ENCODE assay signal across 8 mouse cellular contexts in the genomic region with DNA sequence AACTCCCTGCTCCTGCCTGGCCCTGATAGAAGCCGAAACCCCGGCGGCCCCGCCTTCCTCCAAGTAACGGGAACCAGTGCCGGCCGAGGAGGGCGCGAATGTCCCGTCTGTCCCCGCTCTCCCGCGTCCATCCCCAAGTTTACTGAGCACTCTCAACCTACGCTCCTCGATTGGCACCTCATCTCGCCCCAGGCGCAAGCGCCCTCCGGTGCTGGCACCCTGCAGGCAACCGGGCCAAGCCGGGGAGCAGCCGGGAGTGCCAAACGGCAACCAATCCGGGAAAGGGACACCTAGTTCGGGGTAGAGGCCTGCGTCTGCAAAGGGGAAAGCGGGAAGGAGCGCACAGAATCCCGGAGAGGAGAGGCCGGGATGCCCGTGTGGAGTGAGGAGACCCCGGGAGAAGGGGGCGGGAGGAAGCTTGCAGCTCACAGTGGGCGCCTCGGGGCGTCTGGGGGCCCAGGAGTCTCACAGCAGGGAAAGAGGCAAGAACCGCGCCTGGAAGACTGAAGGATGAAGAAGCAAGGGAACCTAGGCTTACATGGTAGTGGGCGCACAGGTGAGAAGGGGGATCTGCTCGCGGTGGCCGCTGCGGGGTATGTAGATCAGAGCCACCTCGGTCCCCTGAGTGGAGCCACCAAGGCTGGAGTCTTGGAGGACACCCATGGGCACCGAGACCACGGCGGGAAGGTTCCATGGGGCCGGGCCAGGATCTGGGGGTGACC. TPM values are rescaled to one million over a fixed set of nuclear protein-coding genes. Genes with fewer than 3 reads are reported as not detected.
A peak's percentile ranks its signal among the peaks of the same experiment; 100 is the strongest.
DNase-seq lines count a peak whose midpoint lies in the region; ATAC-seq and TF ChIP-seq lines count a peak whose summit lies in the region.

No protein-coding gene starts in this region.

- peaks cover 16% of the 10 kb centered on the region for H3K27me3 ChIP-seq in ES-Bruce4 (ENCODE audit: control insufficient read depth, insufficient read depth, low read length, poor library complexity, severe bottlenecking)
- peaks cover 81% of the 10 kb centered on the region for H3K27me3 ChIP-seq in forebrain, embryonic 13.5 days

- H3K4me3 ChIP-seq in ES-Bruce4 (ENCODE audit: low read depth, low read length), result peak overlapping the region; percentile 62
- H3K4me3 ChIP-seq in forebrain, embryonic 13.5 days, result peak overlapping the region; percentile 64

- H3K4me2 ChIP-seq in forebrain, embryonic 13.5 days, result peak overlapping the region; percentile 90

- peak; percentile 39 for ATAC-seq in forebrain, embryonic 13.5 days

- TF ChIP-seq POLR2A in ES-Bruce4 (IDR thresholded peaks at IDR 0.05; ENCODE audit: insufficient read depth, low read length), result no peak

- peak; percentile 73 to 74 for DNase-seq in adrenal gland, postnatal 36 days
- peak; percentile 52 to 54 for DNase-seq in heart, postnatal 10 days
- peak; percentile 58 to 73 for DNase-seq in layer of hippocampus, adult 18-20 months (ENCODE audit: low spot score in 2 of 2)
- peak; percentile 40 for DNase-seq in lung, postnatal 14 days
- DNase-seq in retina, postnatal 1 day, result peak; percentile 61
- peak; percentile 26 to 30 for DNase-seq in urinary bladder, postnatal 36 days (ENCODE audit: low spot score in 2 of 2)

- H3K36me3 ChIP-seq in ES-Bruce4 (ENCODE audit: control insufficient read depth, insufficient read depth, low read length, poor library complexity, severe bottlenecking), result no peaks in the 10 kb centered on the region
- no peaks in the 10 kb centered on the region for H3K36me3 ChIP-seq in forebrain, embryonic 13.5 days (ENCODE audit: poor library complexity, severe bottlenecking)

- no peak overlapping the region for H3K27ac ChIP-seq in ES-Bruce4 (ENCODE audit: insufficient read depth, low read length)
- H3K27ac ChIP-seq in forebrain, embryonic 13.5 days, result no peak overlapping the region

- no peak for TF ChIP-seq CTCF in ES-Bruce4 (IDR thresholded peaks at IDR 0.05; ENCODE audit: low read depth, low read length)

- H3K4me1 ChIP-seq in ES-Bruce4 (ENCODE audit: control insufficient read depth, insufficient read depth, low read length), result no peaks in the 10 kb centered on the region
- H3K4me1 ChIP-seq in forebrain, embryonic 13.5 days, result peaks cover 42% of the 10 kb centered on the region

- WGBS in forebrain, embryonic 13.5 days, result under 1% methylated on average over 48 of the region's 48 CpGs

- no peak for TF ChIP-seq EP300 in ES-Bruce4 (IDR thresholded peaks at IDR 0.05; ENCODE audit: insufficient read depth, low read depth, low read length)

- no peaks in the 10 kb centered on the region for H3K9me3 ChIP-seq in ES-Bruce4 (replicated peaks; ENCODE audit: control insufficient read depth, insufficient read depth, low read length, poor library complexity, severe bottlenecking)
- H3K9me3 ChIP-seq in forebrain, embryonic 13.5 days (replicated peaks), result no peaks in the 10 kb centered on the region

- intact Hi-C loops in heart, postnatal 10 days (cut with DNase I), result loop anchor here (5.0 to 10.0 kb wide), 2 partner anchors 472 to 520 kb away; no protein-coding TSS in a partner anchor

- no peak overlapping the region for H3K9ac ChIP-seq in ES-Bruce4 (ENCODE audit: low read depth, poor library complexity, severe bottlenecking)
- peak overlapping the region; percentile 70 for H3K9ac ChIP-seq in forebrain, embryonic 13.5 days

RNA-seq across cellular contexts. Expression of a gene that starts 42.3 kb away (rescaled TPM):
- polyA plus RNA-seq in ES-Bruce4 (2011; ENCODE audit: insufficient read depth, insufficient read length, low read depth, missing spikeins), result 15.9 and 17.7 TPM in 2 replicates
- total RNA-seq in adrenal gland, postnatal 36 days (2021), result 10 to 100 TPM; 24.7 to 34.0 TPM
- 20.0 and 21.0 TPM in 2 replicates for polyA plus RNA-seq in forebrain, embryonic 13.5 days (2015; fragmentation: Nextera tagmentation; extraction: Ambion mirVana)
- total RNA-seq in heart, postnatal 10 days (2021), result 10 to 100 TPM; 15.2 to 15.4 TPM
- 10 to 100 TPM; 16.3 TPM for total RNA-seq in layer of hippocampus, adult 18-20 months (2021)
